Mouse (Mus musculus): ENCODE data around the gene Rpl11.
"Not testable (repeated sequence)": the region's sequence is repeated elsewhere in the genome, so short reads cannot be mapped to it uniquely, and the experiment has no call there.

Rpl11 gene

DNA sequence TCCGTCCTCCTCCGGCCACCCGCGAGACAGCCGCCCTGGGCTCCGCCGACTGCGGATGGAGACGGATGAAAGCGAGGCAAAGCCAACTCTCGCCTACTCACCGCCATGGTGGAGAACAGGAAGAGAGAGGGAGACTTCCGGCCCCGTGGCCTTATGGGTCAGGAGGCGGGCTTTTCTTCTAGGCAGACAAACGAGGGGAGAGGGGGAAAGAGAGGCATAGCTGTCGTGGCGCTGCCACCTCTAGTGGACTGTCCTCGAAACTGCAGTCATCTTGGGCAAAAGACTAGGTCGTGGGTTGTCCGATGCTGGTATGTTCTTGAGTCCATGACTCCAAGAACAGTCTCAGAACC lies at the start of gene Rpl11:
TSS of gene Rpl11 (minus strand) at position 182 of the 350 bp plus-strand sequence.
- peak; percentile 90 for DNase-seq

GRCm38 (mm10) chr4:136101753-136102152 lies 48.5 kb upstream of the Rpl11 start:
- DNase-seq = not testable (repeated sequence)

DNA sequence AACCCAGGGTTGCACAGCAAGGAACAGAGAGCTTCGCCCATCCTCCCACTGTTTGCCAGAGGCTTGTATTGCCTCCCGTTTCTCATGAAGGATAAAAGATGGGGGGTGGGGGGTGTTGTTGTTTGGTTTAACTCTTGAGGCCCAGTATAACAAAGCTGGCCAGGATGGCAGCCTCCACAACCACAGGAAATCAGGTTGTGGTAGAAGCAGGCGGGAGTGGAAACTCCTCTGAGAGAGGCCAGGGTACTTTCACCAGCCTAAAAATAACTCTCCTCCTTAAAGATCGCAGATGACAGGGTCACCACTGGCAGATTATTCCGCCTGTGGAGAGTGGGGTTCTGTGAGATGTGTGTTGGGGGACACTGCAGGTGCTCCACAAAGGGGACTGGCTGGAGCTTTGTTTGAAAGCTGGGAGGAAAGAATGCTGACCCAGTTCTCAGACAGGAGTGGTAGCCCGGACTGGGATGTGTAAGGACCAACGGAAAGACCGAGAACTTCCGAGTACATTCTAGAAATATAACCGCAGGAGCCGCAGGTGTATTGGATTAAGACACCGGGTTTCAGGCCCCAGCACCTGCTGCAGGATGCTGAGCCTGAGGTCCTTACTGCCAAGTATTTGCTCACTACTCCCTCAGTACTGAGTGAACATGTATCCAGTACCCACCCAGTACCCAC lies 47.3 kb upstream of the Rpl11 start:
- DNase-seq = peak; percentile 50

DNA sequence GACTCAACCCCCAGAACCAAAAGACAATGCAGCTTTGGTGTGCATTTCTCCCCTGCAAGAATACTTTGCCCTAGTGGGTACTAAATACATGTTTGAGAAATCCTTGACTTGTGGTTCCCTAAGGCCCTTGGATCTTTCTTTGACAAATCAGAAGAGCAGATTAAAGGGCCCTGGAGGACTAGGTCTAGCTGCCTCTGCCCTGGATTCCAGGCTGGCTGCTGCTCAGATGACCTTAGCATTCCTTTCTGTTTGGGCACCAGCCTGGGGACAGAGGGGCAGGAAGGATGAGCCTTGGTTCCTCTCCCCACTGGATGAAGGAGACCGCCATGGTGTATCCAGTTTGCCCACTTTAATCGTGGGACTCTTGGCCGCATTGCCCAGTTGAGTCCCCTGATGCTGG lies 45.2 kb upstream of the Rpl11 start:
- DNase-seq = peak; percentile 12

GRCm38 (mm10) chr4:136096446-136097113 lies 43.4 kb upstream of the Rpl11 start:
- DNase-seq = peak; percentile 60

GRCm38 (mm10) chr4:136095490-136096105 lies 42.4 kb upstream of the Rpl11 start:
- DNase-seq = peak; percentile 66

GRCm38 (mm10) chr4:136094519-136095219 lies 41.4 kb upstream of the Rpl11 start:
- DNase-seq = no peak

GRCm38 (mm10) chr4:136092498-136092897 lies 39.3 kb upstream of the Rpl11 start:
- DNase-seq = no peak

DNA sequence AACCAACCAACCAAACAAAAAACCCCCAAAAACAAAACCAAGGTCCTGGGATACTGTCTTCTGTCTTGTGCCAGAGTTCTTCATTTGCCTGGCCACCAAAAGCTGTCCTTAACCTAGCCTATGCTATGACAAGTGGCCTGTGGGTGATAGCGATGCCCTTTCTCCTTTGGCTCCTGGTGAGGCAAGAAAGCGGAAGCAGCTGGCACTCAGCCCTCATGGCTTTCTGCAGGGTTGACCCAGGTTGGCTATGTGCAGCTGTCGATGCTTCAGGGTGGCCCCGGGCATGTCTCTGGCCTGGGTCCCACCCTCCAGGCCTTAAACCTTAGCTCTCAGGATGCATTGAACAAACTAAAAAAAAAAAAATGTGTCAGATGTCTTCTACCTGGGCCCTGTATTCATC lies 38.1 kb upstream of the Rpl11 start:
- peak; percentile 51 for DNase-seq

DNA sequence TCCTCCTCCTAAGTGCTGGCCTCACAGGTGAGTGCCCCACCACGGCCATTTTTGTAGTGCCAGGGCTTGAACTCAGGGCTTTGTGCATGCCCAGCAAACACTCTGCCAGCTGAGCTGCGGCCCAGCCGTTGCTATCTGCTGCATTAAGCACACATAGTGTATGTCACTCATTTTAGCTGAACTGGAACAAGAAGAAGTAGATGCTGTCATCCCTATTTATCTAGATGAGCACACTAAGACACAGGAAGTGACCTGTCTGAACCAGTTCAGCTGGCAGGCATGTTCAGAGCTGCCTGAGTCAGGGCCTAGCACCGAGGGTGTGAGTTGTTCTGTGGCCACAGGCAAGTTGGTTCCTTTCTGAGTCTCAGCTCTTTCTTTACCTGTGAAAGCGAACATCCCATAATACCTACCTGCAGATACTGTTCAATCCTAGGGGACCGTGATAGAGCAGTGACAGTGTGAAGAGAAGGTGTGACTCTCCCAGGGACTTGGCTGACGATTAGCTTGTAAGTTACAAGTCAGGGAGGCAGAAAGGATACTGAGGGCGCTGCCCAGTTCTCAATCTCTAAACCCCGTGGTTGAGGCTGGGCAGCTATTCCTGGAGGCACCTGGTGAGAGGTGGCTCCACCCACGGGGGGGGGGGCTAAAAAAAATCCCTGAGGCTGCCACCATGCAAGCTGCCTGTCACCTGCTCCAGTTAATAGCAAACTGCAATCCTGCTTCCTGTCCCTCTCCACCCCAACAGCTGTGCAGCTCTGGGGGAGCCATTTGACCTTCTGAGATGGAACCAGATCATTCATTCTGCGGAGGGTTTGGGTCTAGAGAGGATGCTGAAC lies 36.7 kb upstream of the Rpl11 start:
- peak; percentile 64 for DNase-seq

DNA sequence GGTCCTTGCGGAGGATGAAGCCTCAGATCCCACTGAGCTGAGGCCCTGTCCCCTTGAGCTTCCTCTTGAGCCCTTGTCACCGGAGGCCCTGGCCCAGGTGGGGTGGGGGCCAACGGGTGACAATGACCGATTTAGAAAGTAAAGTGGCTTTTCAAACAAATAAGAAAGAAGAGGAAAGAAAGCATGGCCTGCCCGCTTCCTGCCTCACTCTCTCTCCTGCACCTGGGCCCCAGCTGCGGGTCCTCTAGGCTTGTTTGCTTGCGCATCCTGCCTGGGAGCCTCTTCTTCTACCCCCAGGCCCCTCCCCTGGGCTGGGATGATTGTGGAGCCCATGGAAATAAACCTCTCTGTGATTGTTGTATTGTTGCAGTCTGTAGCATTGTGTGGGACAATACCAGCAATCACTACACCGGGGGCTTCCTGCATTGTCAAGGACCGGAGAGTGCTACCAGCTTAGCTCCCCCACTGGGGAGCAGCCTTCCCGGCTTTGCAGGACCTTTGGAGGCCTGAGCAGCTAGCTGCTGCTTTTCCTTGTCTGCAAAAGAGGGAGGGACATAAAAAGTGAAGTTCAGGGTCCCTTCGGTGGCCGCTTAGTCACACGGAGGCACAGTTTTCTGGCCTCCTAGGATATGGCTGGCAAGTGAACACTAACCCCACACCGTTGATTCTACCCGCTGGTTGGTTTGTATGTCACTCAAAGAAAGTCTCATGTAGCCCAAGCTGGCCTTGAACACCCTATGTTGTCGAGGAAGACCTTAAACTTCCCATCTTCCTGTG lies 35.9 kb upstream of the Rpl11 start:
- peak; percentile 88 for DNase-seq

GRCm38 (mm10) chr4:136088364-136088763 lies 35.1 kb upstream of the Rpl11 start:
- peak; percentile 52 for DNase-seq

DNA sequence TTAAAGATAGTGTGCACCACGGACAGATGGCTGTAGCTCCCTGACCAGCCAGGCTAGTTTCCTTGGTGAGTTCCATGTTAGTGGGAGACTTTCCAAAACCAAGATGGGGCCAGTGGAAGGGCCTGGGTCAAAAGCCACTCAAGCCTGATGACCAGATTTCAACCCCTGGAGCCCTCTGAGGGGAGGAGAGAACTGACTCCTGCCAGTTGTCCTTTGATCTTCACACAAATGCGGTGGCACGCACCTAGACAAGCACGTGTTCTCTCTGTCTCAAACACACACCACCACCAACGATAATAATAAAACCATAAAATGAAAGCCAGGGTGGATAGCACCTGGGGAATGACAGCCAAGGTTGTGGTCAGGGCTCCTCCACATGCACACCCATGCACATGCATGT lies 34.0 kb upstream of the Rpl11 start:
- peak; percentile 48 for DNase-seq

DNA sequence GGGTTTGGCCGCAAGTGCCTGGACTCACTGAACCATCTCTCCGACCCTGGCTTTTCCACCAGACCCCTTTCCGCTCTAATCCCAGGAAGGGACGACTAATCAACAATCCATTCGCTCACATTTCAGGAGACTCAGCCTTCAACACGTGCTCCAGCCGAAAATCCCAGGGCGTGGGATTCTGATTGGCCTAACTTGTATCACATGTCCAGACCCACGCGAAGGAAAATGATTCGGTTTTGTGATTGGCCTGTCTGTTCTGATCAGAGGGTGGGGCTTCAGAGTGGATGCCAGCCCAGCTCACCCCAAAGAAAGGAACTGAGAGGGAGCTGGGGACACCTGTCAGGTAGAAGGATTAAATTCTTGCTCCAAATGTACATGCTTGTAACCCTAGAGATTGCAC lies 31.6 kb upstream of the Rpl11 start:
- DNase-seq = no peak

DNA sequence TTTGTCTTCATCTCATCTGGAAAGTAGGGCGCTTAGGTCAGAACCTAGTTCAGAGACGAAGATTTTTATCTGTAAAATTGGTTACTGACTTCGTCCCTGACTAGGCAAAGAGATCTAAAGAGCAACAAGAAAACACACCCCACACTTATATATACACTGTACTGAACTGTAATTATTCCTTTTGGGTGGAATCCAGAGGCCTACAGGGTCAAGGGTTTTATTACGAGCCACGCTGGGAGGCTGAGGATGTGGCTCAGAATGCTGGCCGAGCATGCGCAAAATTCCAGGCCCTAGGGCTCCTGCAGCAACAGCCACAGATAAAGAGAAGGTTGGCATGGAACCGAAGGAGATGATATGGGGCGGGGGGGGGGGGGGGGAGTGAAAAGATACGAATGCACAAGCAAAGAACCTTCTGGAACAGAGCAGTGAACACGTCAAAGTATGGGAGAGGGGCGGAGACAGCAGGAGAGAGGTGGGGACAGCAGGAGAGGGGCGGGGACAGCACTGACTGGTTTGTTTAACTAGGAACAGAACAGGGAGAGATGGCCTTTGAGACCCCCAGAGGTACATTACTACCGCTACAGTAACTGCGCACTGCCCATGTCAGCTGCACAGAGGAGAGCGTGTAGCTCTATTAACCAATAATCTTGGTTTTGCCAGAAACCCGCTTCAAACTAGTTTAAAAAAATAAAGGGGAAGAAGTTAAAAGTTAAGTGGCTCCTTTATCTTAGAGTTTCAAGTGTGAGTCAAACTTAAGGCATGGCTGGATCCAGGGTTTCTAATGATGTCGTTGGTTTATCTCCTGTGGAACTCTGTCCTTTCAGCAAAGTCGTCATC lies 30.3 kb upstream of the Rpl11 start:
- DNase-seq = peak; percentile 60

- peak; percentile 87 for DNase-seq
Observed at GRCm38 (mm10) chr4:136081729-136082128, 28.5 kb upstream of the Rpl11 start.

DNA sequence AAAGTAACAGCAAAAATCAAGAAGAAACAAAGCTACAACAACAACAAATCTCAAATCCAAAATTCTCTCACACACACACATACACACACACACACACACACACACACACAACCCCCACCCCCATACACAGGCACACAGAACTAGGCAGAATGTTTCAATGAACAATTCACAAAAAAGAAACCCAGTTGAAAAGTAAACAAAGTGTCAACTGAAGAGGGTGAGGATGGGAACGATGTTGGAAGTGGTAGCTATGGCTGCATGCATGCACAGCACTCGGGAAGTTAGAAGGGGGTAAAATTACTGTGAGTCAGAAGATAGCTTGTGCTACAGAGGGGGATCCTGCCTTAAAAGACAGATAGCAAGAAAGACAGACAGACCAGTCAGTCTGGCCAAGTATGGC lies 25.4 kb upstream of the Rpl11 start:
- peak; percentile 14 for DNase-seq

GRCm38 (mm10) chr4:136076776-136077538 lies 23.7 kb upstream of the Rpl11 start:
- DNase-seq = peak; percentile 31

DNA sequence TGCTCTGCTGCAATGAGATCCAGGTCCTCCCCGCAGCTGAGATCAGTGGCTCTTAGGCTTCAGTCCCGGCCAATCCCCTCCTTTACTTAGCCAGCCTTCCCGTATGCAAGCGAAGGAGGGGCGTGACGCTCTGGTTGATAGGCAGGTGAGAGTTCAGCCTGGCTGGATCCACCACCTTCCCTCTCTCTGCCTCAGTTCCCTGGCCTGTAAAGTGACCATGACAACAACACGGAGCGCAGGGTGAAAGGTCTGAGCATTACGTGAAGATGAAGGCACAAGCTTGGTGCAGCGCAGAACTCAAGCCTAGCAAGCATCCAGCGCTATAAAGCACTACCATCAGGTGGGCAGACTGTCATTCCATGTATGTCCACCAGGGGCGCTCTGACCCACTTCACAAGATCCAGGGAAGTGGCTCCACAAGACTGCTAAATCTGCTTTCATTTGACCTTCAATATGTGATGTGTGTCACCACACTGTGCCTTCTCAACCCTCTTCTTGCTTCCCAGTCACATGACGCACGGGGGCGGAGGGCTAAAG lies 18.0 kb upstream of the Rpl11 start:
- DNase-seq = peak; percentile 93

DNA sequence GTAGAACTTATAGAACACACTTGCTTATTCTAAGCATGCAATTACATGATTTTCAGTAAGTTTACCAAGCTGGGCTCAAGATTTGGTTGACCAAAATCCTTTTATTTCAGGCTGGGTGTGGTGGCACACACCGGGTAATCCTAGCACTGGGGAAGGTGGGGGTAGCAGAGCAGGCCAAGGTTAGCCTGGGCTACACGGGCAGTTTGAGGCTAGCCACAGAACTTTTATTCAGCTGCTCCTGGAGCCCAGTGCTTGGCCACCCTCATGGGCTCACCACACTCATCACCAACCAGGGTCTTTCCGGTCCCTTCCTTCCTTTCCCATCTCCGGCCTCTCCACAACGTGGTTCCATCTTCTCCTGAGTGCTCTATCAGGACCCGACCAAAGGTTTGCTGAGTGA lies 17.4 kb upstream of the Rpl11 start:
- DNase-seq = peak; percentile 47

Data from thymus, postnatal 4 days (tissue).